Mouse (Mus musculus): ENCODE measurements around the gene Trabd2b. TPM values are rescaled to one million over a fixed set of nuclear protein-coding genes. Genes with fewer than 3 reads are reported as not detected.

The Trabd2b gene
- polyA plus RNA-seq, 1 experiment from 2014 or later, result 1.00 TPM

GRCm38 (mm10) chr4:114504227-114505041 is 97.9 kb downstream of the Trabd2b start:
- Histone ChIP-seq H3K27ac (no peak overlapping the region), H3K4me3 (replicated peaks) (no peak overlapping the region), H3K4me2 (no peak overlapping the region), H3K9ac (no peak overlapping the region), H3K36me3 (replicated peaks) (no peaks in the 10 kb centered on the region), H3K4me1 (peaks cover 5% of the 10 kb centered on the region; the same call in 1 of the 2 replicates), H3K9me3 (no peaks in the 10 kb centered on the region), H3K27me3 (no peaks in the 10 kb centered on the region)
- ATAC-seq (ENCODE audit: low FRiP score), result no peak
- 60% methylated on average over 9 of the region's 11 CpGs for WGBS

DNA sequence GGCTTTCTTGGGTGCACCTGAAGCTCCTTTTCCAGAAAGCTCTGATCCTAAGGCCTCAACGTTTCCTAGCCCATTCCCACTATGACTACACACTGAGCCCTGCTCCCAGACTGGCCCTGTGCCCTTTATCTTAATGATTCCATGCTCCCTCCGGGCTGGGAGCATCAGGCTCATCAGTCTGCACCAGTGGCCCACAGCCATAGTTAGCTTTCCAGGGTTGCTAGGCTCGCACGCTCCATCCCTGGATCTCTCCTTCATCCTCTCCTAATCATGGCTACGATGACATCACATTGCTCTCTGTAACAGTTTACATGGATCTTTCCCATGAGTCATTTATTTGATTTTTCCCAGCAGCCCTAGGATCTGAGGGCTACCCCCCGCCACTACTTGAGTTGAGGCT is 103.1 kb downstream of the Trabd2b start:
- H3K36me3 ChIP-seq (replicated peaks), result no peaks in the 10 kb centered on the region
- no peak overlapping the region for H3K4me2 ChIP-seq
- H3K27ac ChIP-seq, result no peak overlapping the region
- no peak for ATAC-seq (ENCODE audit: low FRiP score)
- 87% methylated on average over 6 of the region's 6 CpGs for WGBS
- H3K4me3 ChIP-seq (replicated peaks), result no peak overlapping the region
- H3K27me3 ChIP-seq, result no peaks in the 10 kb centered on the region
- H3K4me1 ChIP-seq, result peaks cover 2% of the 10 kb centered on the region; the same call in 1 of the 2 replicates
- H3K9me3 ChIP-seq, result no peaks in the 10 kb centered on the region
- H3K9ac ChIP-seq, result no peak overlapping the region

DNA sequence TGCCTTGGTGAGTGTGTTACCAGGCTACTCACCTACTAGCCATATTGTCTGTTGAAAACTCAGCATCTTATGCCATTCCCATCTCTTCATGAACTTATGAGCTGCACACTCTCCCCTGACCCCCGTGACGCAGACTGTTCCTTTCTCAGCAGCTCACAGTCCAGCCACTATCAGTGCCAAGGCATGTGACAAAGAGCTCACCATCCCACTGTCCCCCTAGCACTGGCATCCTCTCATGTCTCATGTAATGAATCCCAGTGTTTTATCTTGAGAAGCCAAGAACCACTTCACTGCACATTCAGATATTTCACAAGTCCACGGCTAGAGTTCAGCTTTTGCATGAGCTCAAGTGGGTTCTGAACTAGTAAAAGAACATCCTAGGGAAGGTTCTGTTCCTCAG is 105.1 kb downstream of the Trabd2b start:
- no peak overlapping the region for H3K4me3 ChIP-seq (replicated peaks)
- no peak overlapping the region for H3K9ac ChIP-seq
- H3K4me2 ChIP-seq, result no peak overlapping the region
- ATAC-seq (ENCODE audit: low FRiP score), result no peak
- no peaks in the 10 kb centered on the region for H3K36me3 ChIP-seq (replicated peaks)
- H3K4me1 ChIP-seq, result no peaks in the 10 kb centered on the region
- no peaks in the 10 kb centered on the region for H3K9me3 ChIP-seq
- H3K27ac ChIP-seq, result no peak overlapping the region
- 96% methylated on average over 3 of the region's 3 CpGs for WGBS
- H3K27me3 ChIP-seq, result no peaks in the 10 kb centered on the region

GRCm38 (mm10) chr4:114513149-114513548 is 106.6 kb downstream of the Trabd2b start:
- Histone ChIP-seq H3K9ac (no peak overlapping the region), H3K27ac (no peak overlapping the region), H3K36me3 (replicated peaks) (no peaks in the 10 kb centered on the region), H3K9me3 (no peaks in the 10 kb centered on the region), H3K4me2 (no peak overlapping the region), H3K4me1 (no peaks in the 10 kb centered on the region), H3K4me3 (replicated peaks) (no peak overlapping the region), H3K27me3 (no peaks in the 10 kb centered on the region)
- no peak for ATAC-seq (ENCODE audit: low FRiP score)

DNA sequence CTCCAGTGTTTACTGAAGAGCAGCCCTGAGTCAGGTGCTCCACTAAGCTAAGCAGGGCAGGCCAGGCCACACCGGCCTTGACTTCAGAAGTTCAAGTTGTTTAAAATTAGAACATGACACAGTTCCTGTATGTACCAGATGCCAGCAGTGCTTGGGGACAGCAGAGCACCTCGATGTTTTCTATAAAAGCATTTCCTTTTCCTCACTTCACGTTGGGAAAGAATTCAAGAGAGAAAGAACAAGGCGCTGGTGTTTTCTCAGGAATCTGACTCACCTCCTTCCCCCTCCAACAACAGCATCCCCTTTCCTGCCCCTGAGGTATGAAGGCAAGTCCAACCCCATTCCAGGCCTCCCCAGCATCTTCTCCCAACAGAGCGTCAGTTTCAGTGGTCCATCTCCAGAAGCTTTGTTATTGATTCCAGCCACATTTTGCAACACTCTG is 108.8 kb downstream of the Trabd2b start:
- H3K9me3 ChIP-seq, result no peaks in the 10 kb centered on the region
- H3K4me1 ChIP-seq, result no peaks in the 10 kb centered on the region
- ATAC-seq (ENCODE audit: low FRiP score), result no peak
- H3K27ac ChIP-seq, result no peak overlapping the region
- no peak overlapping the region for H3K4me2 ChIP-seq
- no peaks in the 10 kb centered on the region for H3K36me3 ChIP-seq (replicated peaks)
- WGBS, result 72% methylated on average over 5 of the region's 5 CpGs
- H3K9ac ChIP-seq, result no peak overlapping the region
- no peak overlapping the region for H3K4me3 ChIP-seq (replicated peaks)
- H3K27me3 ChIP-seq, result no peaks in the 10 kb centered on the region

DNA sequence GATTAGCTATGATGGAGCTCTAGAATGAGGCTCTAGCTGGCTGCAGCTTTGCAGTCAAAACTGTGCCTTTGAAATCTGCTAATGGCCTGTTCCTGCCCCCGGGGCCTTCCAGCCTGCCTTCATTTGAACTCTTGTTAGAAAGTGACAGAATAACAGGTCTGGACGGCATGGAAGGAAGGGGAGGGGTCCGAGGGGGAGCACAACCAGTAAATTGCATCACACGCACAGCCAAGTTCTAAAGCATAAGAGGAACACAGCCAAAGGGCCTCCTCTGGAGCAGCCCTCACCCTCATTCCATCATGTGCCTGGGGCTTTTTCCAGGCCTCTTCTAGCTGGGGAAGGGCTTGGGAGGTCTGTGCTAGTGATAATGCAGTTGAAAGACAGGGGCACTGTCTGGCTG is 110.1 kb downstream of the Trabd2b start:
- ATAC-seq (ENCODE audit: low FRiP score), result no peak
- no peak overlapping the region for H3K27ac ChIP-seq
- no peaks in the 10 kb centered on the region for H3K4me1 ChIP-seq
- no peaks in the 10 kb centered on the region for H3K36me3 ChIP-seq (replicated peaks)
- H3K9me3 ChIP-seq, result no peaks in the 10 kb centered on the region
- WGBS, result 42% methylated on average over 4 of the region's 4 CpGs
- H3K9ac ChIP-seq, result no peak overlapping the region
- no peaks in the 10 kb centered on the region for H3K27me3 ChIP-seq
- H3K4me2 ChIP-seq, result no peak overlapping the region
- no peak overlapping the region for H3K4me3 ChIP-seq (replicated peaks)

- no peak overlapping the region for H3K9ac ChIP-seq
- H3K4me1 ChIP-seq, result no peaks in the 10 kb centered on the region
- H3K9me3 ChIP-seq, result no peaks in the 10 kb centered on the region
- H3K36me3 ChIP-seq (replicated peaks), result no peaks in the 10 kb centered on the region
- 89% methylated on average over 3 of the region's 3 CpGs for WGBS
- ATAC-seq (ENCODE audit: low FRiP score), result no peak
- H3K4me3 ChIP-seq (replicated peaks), result no peak overlapping the region
- no peak overlapping the region for H3K27ac ChIP-seq
- no peak overlapping the region for H3K4me2 ChIP-seq
- no peaks in the 10 kb centered on the region for H3K27me3 ChIP-seq
These were observed 111.5 kb downstream of the Trabd2b start for GRCm38 (mm10) chr4:114518061-114518460.

DNA sequence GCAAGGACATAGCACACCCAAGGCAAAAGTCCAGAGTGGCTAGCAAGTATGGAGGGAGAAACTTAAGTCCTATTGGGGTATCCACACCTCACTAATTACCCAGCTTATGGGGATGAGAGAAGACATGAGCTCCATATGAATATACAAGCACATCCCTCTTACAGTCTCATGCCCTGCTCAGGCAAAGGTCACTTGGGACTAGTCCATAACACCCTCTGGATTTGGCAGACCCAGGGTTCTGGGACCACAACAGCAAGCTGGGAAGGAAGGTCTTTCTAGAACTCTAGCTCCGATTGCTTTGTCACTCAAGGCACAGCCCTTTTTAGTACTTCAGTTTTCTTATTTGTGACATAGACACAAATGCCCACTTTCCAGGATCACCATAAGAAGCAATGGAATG is 112.0 kb downstream of the Trabd2b start:
- Histone ChIP-seq H3K27me3 (no peaks in the 10 kb centered on the region), H3K4me3 (replicated peaks) (no peak overlapping the region), H3K9me3 (no peaks in the 10 kb centered on the region), H3K36me3 (replicated peaks) (no peaks in the 10 kb centered on the region), H3K4me1 (no peaks in the 10 kb centered on the region), H3K27ac (no peak overlapping the region), H3K4me2 (no peak overlapping the region), H3K9ac (no peak overlapping the region)
- 83% methylated on average over 1 of the region's 1 CpGs for WGBS
- ATAC-seq (ENCODE audit: low FRiP score), result no peak

GRCm38 (mm10) chr4:114519321-114519720 is 112.8 kb downstream of the Trabd2b start:
- Histone ChIP-seq H3K4me3 (replicated peaks) (no peak overlapping the region), H3K36me3 (replicated peaks) (no peaks in the 10 kb centered on the region), H3K27ac (no peak overlapping the region), H3K9ac (no peak overlapping the region), H3K9me3 (no peaks in the 10 kb centered on the region), H3K4me2 (no peak overlapping the region), H3K27me3 (no peaks in the 10 kb centered on the region), H3K4me1 (no peaks in the 10 kb centered on the region)
- ATAC-seq (ENCODE audit: low FRiP score), result no peak
- 91% methylated on average over 4 of the region's 4 CpGs for WGBS

- no peak overlapping the region for H3K27ac ChIP-seq
- ATAC-seq (ENCODE audit: low FRiP score), result no peak
- no peak overlapping the region for H3K9ac ChIP-seq
- no peaks in the 10 kb centered on the region for H3K36me3 ChIP-seq (replicated peaks)
- no peaks in the 10 kb centered on the region for H3K9me3 ChIP-seq
- H3K27me3 ChIP-seq, result no peaks in the 10 kb centered on the region
- H3K4me1 ChIP-seq, result no peaks in the 10 kb centered on the region
- no peak overlapping the region for H3K4me3 ChIP-seq (replicated peaks)
- H3K4me2 ChIP-seq, result no peak overlapping the region
- 88% methylated on average over 3 of the region's 3 CpGs for WGBS
These were observed 113.4 kb downstream of the Trabd2b start for GRCm38 (mm10) chr4:114519966-114520365.

DNA sequence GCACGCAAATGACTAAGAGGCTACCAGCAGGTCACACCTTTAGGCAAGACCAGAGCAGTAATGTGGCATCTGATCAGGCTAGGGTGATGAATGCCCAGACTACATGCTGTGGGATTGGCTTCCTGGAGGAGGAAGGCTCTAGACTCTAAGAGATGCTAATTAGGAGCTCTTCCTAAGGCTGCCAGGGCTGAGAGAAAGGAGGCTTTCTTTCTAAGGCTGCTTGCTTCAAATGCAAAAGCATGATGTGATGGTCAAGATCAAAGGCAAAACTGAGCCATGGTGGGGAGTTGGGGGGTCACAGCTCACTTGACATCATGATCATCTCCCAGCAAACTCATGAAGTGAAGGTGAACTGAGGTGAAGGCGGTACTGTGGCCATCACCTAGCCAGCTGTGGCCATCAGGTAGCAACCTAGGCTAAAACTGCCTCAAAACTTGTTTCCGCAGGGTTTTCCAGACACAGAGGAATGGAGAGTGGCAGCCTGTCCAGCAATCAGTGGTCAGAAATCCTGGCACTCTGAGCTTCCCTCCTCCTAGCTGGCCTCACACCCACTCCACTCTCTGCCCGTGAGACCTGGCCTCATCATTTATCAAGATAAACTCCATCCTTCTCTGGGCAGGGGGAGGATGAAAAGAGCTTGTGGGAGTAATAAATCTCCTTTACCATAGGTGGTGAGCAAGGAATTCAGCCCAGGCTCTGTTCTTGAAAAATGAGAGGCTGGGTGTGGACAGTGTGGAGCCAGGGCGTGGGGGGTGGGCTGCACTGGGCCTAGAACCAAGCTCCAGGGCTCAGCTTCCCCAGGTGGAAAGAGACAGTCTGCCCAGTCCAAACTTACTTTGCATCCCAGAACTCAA is 117.0 kb downstream of the Trabd2b start:
- no peak for ATAC-seq (ENCODE audit: low FRiP score)
- Histone ChIP-seq H3K9ac (no peak overlapping the region), H3K4me3 (replicated peaks) (no peak overlapping the region), H3K4me1 (no peaks in the 10 kb centered on the region), H3K9me3 (no peaks in the 10 kb centered on the region), H3K27me3 (no peaks in the 10 kb centered on the region), H3K27ac (no peak overlapping the region), H3K36me3 (replicated peaks) (no peaks in the 10 kb centered on the region), H3K4me2 (no peak overlapping the region)
- 81% methylated on average over 5 of the region's 5 CpGs for WGBS

GRCm38 (mm10) chr4:114531591-114531990 is 125.1 kb downstream of the Trabd2b start:
- H3K9ac ChIP-seq, result no peak overlapping the region
- H3K27ac ChIP-seq, result no peak overlapping the region
- H3K36me3 ChIP-seq (replicated peaks), result no peaks in the 10 kb centered on the region
- no peak overlapping the region for H3K4me2 ChIP-seq
- ATAC-seq (ENCODE audit: low FRiP score), result no peak
- no peaks in the 10 kb centered on the region for H3K4me1 ChIP-seq
- H3K9me3 ChIP-seq, result no peaks in the 10 kb centered on the region
- H3K27me3 ChIP-seq, result no peaks in the 10 kb centered on the region
- WGBS, result 41% methylated on average over 6 of the region's 6 CpGs
- H3K4me3 ChIP-seq (replicated peaks), result no peak overlapping the region

All from forebrain, embryonic 12.5 days (tissue).